Mouse (Mus musculus): Measurements from ENCODE around the gene Olfr381.
"Not testable (repeated sequence)": the region's sequence is repeated elsewhere in the genome, so short reads cannot be mapped to it uniquely, and the experiment has no call there.

Gene Olfr381

DNA sequence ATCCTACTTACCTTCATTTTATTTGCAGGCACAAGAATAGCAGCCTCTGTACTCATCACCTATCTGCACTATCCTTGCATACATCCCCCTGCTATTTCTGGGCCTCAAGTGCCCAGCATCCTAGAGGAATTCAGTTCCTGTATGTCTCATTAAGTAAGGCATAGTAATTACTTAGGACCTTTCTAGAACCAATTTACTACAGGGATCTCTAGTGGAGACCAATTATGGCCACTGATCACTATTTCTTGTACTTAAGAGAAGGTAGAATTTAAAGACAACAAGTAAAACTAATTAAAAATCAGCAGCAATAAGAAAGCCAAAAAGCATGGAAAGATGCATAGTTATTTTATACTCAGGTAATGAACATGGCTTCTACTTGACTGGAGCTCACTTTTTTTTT, at the start of gene Olfr381:
Olfr381 (minus strand) TSS at position 101 of the 400 bp plus-strand sequence.
- DNase-seq (ENCODE audit: low read depth, low spot score), result no peak

DNA sequence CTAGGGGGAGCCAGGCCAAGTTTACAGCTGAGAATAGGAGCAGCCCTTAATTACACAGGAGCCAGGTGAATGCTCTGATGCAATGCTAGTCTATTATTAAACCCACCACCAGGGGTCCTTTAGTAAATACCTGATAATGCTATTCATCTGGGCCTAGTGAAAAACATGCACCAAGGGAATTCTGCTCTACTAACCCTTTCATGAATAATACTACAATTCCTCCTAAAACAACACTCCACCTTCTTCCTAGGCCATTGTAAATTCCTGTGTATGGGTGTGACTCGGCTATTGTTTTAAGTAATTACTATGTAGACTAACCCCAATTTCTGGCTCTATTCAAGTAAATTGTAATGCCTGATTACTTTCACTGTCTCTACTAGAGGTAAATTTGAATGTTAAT, 37.6 kb upstream of the Olfr381 start:
- not testable (repeated sequence) for DNase-seq (ENCODE audit: low read depth, low spot score)

DNA sequence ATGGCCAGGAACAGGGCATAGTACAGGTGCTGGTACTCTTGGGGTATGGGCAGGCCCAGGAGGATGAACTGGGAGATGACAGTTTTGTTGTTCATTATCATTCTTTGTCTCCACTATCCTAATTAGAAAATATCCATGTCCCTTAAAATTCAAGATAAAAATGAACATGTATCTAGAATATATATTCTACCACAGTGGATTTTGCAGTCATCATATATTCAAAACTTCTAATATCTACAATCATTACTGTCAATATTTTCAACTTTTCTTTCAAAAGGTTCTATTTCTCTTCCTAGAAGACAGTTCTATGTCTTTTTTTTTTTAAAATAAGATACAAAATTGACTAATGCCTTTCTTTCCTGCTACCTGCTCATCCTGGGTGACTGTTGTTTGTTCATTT, 25.7 kb upstream of the Olfr381 start, which contains the start of gene Olfr382:
Olfr382 (minus strand) TSS at position 101 of the 400 bp plus-strand sequence.
- DNase-seq (ENCODE audit: low read depth, low spot score), result no peak

DNA sequence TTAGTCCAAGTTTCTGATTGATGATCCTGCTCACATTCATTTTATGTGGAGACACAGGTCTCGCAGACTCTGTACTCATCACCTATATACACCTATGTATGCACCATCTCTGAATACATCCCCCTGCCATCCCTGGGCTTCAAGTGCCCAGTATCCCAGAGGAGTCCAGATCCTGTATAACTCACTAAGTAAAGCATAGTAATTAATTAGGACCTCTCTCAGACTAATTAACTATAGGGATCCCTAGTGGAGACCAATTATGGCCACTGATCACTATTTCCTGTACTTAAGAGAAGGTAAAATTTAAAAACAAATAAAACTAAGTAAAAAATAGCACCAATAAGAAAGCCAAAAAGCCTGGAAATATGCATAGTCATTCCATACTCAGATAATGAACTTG, 34.0 kb downstream of the Olfr381 start, which contains the start of gene Olfr380:
Olfr380 (minus strand) TSS at position 101 of the 400 bp plus-strand sequence.
- DNase-seq (ENCODE audit: low read depth, low spot score), result no peak
